Mouse (Mus musculus) thymus, adult 2 months (tissue): Measurements from ENCODE around the gene Apoc3.

ENCODE experiments used
- CTCF ChIP-seq: fragments of 200-500 bp; IDR thresholded peaks from 2 replicates; pipeline ENCODE4 v1.5.1; 2012; ENCODE audit warnings: mild to moderate bottlenecking, control low read depth, low read length, moderate library complexity, borderline replicate concordance; ENCODE audit not compliant: control insufficient read depth, poor library complexity, insufficient read depth; ENCODE audit errors: extremely low read depth
- POLR2A ChIP-seq: fragments of 200-500 bp; IDR thresholded peaks from 2 replicates; pipeline ENCODE4 v1.6.1; 2012; ENCODE audit warnings: mild to moderate bottlenecking, low read length, control low read depth, moderate library complexity; ENCODE audit not compliant: control insufficient read depth, poor library complexity, insufficient read depth; ENCODE audit errors: extremely low read depth

DNA sequence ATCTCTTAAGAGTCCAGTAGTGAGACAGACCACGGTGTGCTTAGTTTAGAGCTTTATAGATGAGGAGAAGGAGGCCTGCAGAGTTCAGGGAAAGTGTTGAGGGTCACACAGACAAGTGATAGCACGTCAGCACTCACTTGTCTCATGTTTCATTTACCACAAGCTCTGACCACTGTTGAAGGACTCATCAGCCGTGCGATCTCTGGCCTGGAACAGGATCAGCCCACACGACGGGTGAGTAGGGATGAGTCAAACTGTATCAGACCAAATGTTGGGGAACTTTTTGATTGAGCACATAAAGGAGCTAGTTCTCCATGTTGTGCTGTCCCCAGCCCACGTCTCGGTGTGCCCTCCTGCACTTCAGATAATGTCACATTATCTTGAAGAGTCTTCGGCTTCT is 39.1 kb upstream of the Apoc3 start:
- no peak for TF ChIP-seq POLR2A
- no peak for TF ChIP-seq CTCF
